Mouse (Mus musculus) T-cell, adult 66 days (primary cell): ENCODE data around the gene Tm7sf2. TPM values are rescaled to one million over a fixed set of nuclear protein-coding genes. Genes with fewer than 3 reads are reported as not detected.

ENCODE experiments used
- total RNA-seq, 2 experiments: library from RNA; stranded (reverse); gene quantifications; 3 replicates in 1 of 2; 4 replicates in 1 of 2; pipeline ENCODE4 v1.2.4; 2023

Gene Tm7sf2
- 10 to 100 TPM; 18.7 to 20.5 TPM for total RNA-seq

GRCm38 (mm10) chr19:6067724-6068415, at the start of gene Tm7sf2:
Tm7sf2 (minus strand) TSS chr19:6068373.

DNA sequence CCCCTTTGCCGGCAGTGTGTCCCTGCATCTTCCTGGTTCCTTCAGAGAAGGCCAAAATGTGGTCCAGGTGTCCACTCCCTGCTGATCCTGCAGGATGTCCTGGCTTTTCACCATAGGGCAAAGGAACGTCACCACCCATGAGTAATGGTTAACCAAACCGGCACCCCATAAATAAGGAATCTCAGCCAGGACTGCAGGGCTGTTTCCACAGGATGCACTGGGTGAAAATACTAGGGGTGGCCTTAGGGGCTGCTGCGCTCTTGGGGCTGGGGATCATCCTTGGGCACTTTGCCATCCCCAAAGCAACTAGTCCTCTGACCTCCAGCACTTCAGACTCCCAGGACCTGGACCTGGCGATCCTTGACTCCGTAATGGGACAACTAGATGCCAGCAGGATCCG, 37.4 kb upstream of the Tm7sf2 start, which contains the start of gene Naaladl1:
Gene Naaladl1 (plus strand): TSS at position 197 of the 400 bp plus-strand sequence.

GRCm38 (mm10) chr19:6094119-6094518, 25.9 kb upstream of the Tm7sf2 start, which contains the start of gene AC131692.1:
AC131692.1 (plus strand) TSS chr19:6094419.

GRCm38 (mm10) chr19:6084478-6085248, 16.5 kb upstream of the Tm7sf2 start, which contains the start of the genes Zfpl1 and Cdca5:
Zfpl1 (minus strand) TSS chr19:6084956.
Cdca5 (plus strand) TSS chr19:6084983.

GRCm38 (mm10) chr19:6082156-6082555, 14.0 kb upstream of the Tm7sf2 start, which contains the start of gene Gm28374:
Gm28374 (minus strand) TSS chr19:6082256.

GRCm38 (mm10) chr19:6079983-6080480, 11.9 kb upstream of the Tm7sf2 start, which contains the start of gene Tmem262:
Tmem262 (plus strand) TSS chr19:6080033.

DNA sequence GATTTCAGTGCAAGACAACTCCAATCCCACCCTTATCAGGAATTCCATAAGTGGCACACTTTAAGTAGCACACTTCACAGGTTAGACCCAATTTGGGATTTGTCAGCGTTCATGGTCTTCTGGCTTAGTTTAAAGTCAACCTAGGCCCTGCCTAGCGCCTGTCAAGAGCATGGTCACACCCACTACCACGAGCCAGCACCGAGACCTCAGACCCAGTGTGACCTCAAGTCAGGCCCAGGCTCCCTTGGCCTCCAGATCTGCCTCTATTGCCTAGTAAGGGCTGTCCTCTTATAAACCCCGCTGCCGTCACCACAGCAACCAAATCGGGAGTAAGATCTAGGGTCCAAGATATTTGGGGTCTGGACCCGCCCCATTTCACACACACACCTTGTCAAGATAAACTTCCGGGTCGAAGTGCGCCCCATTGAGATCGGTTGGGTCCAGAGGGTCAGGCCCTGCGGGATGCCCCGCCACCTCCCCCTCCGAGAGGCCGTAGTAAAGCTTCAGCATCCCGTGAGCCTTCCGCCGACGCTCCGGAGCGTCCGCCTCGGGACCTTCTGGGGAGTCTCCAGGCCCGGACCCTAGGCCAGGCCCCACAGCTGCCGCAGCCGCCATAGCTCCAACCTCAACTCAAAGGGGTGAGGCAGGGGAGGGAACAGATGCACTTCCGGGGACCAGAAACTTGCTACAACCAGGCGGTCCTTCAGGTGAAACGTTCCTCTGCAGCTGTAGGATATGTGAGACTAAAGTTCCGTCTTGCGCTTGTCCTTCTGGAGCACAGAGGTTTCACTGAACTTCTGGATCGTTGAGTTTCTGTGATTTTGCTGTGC, 8.6 kb upstream of the Tm7sf2 start, which contains the start of gene Vps51:
Gene Vps51 (minus strand): TSS at position 668 of the 830 bp plus-strand sequence.

GRCm38 (mm10) chr19:6061021-6061533, 7.1 kb downstream of the Tm7sf2 start, which contains the start of gene Znhit2:
Znhit2 (plus strand) TSS chr19:6061192.

GRCm38 (mm10) chr19:6057313-6058096, 10.7 kb downstream of the Tm7sf2 start, which contains the start of the genes Mrpl49 and Fau:
Mrpl49 (minus strand) TSS chr19:6057785.
Fau (plus strand) TSS chr19:6057844.

GRCm38 (mm10) chr19:6046294-6047153, 21.6 kb downstream of the Tm7sf2 start, which contains the start of gene Syvn1:
Syvn1 (plus strand) TSS chr19:6046576.

GRCm38 (mm10) chr19:6015511-6016315, 52.5 kb downstream of the Tm7sf2 start, which contains the start of gene Capn1:
Capn1 (minus strand) TSS chr19:6015897.

Other genes starting within 250 kb of the Tm7sf2 start
- 100 to 1,000 TPM; 177 to 193 TPM for gene Frmd8, start 193.1 kb downstream of the Tm7sf2 start, total RNA-seq
- gene Slc25a45, start 190.6 kb downstream of the Tm7sf2 start, total RNA-seq: 10 to 100 TPM; 22.3 to 23.2 TPM
- gene Tigd3, start 174.2 kb downstream of the Tm7sf2 start, total RNA-seq: 1 to 10 TPM; 4.9 to 6.1 TPM
- 100 to 1,000 TPM; 147 to 183 TPM for gene Dpf2, start 155.4 kb downstream of the Tm7sf2 start, total RNA-seq
- under 1 TPM in 1 of 2 experiments, not detected in 1; 0.52 TPM for gene Cdc42ep2, start 143.6 kb downstream of the Tm7sf2 start, total RNA-seq
- 10 to 100 TPM; 66.1 to 74.2 TPM for gene Pola2, start 104.2 kb downstream of the Tm7sf2 start, total RNA-seq
- gene Slc22a20, start 82.2 kb downstream of the Tm7sf2 start, total RNA-seq: not detected
- 100 to 1,000 TPM; 165 to 174 TPM for gene Capn1, start 52.5 kb downstream of the Tm7sf2 start, total RNA-seq
- gene Syvn1, start 21.8 kb downstream of the Tm7sf2 start, total RNA-seq: 10 to 100 TPM; 49.9 to 56.0 TPM
- 10 to 100 TPM; 21.7 to 31.5 TPM for gene Mrpl49, start 10.6 kb downstream of the Tm7sf2 start, total RNA-seq
- gene Fau, start 10.5 kb downstream of the Tm7sf2 start, total RNA-seq: 1,000 to 10,000 TPM; 3,055 to 3,156 TPM
- gene Znhit2, start 7.2 kb downstream of the Tm7sf2 start, total RNA-seq: 10 to 100 TPM; 16.1 to 20.1 TPM
- 100 to 1,000 TPM; 107 to 113 TPM for gene Vps51, start 8.9 kb upstream of the Tm7sf2 start, total RNA-seq
- gene Tmem262, start 11.7 kb upstream of the Tm7sf2 start, total RNA-seq: not detected
- not detected for gene Gm28374, start 13.9 kb upstream of the Tm7sf2 start, total RNA-seq
- gene Zfpl1, start 16.6 kb upstream of the Tm7sf2 start, total RNA-seq: 10 to 100 TPM; 56.5 to 63.3 TPM
- 1 to 10 TPM; 1.7 to 3.6 TPM for gene Cdca5, start 16.6 kb upstream of the Tm7sf2 start, total RNA-seq
- gene AC131692.1, start 26.0 kb upstream of the Tm7sf2 start, total RNA-seq: not detected
- not detected for gene Naaladl1, start 37.4 kb upstream of the Tm7sf2 start, total RNA-seq
- 10 to 100 TPM; 10.7 to 14.0 TPM for gene Sac3d1, start 50.3 kb upstream of the Tm7sf2 start, total RNA-seq
- 10 to 100 TPM; 33.6 to 39.4 TPM for gene Snx15, start 59.9 kb upstream of the Tm7sf2 start, total RNA-seq
- under 1 TPM in 1 of 2 experiments, not detected in 1; 0.95 TPM for gene Batf2, start 72.6 kb upstream of the Tm7sf2 start, total RNA-seq
- gene Arl2, start 73.2 kb upstream of the Tm7sf2 start, total RNA-seq: 10 to 100 TPM; 24.3 to 25.9 TPM
- gene Majin, start 116.0 kb upstream of the Tm7sf2 start, total RNA-seq: not detected
- not detected for gene Gpha2, start 158.0 kb upstream of the Tm7sf2 start, total RNA-seq
- 10 to 100 TPM; 20.3 to 31.1 TPM for gene Ppp2r5b, start 167.5 kb upstream of the Tm7sf2 start, total RNA-seq
- gene Atg2a, start 173.3 kb upstream of the Tm7sf2 start, total RNA-seq: 100 to 1,000 TPM; 171 to 195 TPM
- 10 to 100 TPM; 40.0 to 48.7 TPM for gene Ehd1, start 208.4 kb upstream of the Tm7sf2 start, total RNA-seq
- 1 to 10 TPM; 5.8 to 7.4 TPM for gene Cdc42bpg, start 238.1 kb upstream of the Tm7sf2 start, total RNA-seq